ENCODE assay signal across 9 mouse cellular contexts in the genomic region with DNA sequence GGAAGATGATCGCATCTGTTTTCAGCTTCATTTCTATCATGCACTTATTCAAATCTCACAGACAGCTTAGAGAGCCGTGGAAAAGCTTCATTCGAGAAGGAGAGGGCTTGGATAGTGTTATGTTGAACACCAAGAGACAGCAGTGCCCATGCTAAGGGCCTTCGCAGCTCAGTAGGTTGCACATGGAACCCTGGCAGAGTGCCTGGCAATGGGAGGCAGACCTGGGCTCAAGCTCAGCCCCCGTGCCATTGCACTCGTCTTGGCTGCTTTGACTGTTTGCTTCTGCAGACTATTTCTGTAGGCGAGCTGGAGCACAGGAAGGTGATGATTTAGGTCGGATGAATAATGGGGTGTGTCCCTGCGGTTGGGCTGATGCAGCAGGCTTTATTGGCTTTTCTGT. TPM values are rescaled to one million over a fixed set of nuclear protein-coding genes. Genes with fewer than 3 reads are reported as not detected.
DNase-seq lines count a peak whose midpoint lies in the region; ATAC-seq and TF ChIP-seq lines count a peak whose summit lies in the region.
"Had no signal": no experiment of that assay in that cellular context is flagged by ENCODE, and none has a peak within 500 bp of the region (broad histone marks: within the 10 kb centered on the region; RNA-seq: fewer than 3 reads in every experiment).

No protein-coding gene starts in this region.

- no peak overlapping the region for H3K27ac ChIP-seq in heart, embryonic 12.5 days (ENCODE audit: poor library complexity, severe bottlenecking)
- H3K27ac ChIP-seq: kidney, postnatal 0 days had no signal

- TF ChIP-seq POLR2A in myocyte (IDR thresholded peaks at IDR 0.05; ENCODE audit: insufficient read length, low read depth): no peak

- intact Hi-C loops in heart, postnatal 10 days (cut with DNase I): no loop called here

- no peak overlapping the region for H3K4me3 ChIP-seq in heart, embryonic 12.5 days
- H3K4me3 ChIP-seq in myocyte: no peak overlapping the region

- H3K9ac ChIP-seq in heart, embryonic 12.5 days: no peak overlapping the region

- no peak overlapping the region for H3K4me2 ChIP-seq in heart, embryonic 12.5 days
- H3K4me2 ChIP-seq in myocyte (ENCODE audit: low read depth): peak overlapping the region; percentile 58

- ATAC-seq in heart, embryonic 12.5 days (ENCODE audit: insufficient number of reproducible peaks, low FRiP score): no peak

- H3K9me3 ChIP-seq in heart, embryonic 12.5 days (replicated peaks): no peaks in the 10 kb centered on the region

- H3K79me2 ChIP-seq in myocyte (ENCODE audit: control insufficient read depth, insufficient read depth): peaks cover 28% of the 10 kb centered on the region

- H3K36me3 ChIP-seq in heart, embryonic 12.5 days: peaks cover 18% of the 10 kb centered on the region
- H3K36me3 ChIP-seq in myocyte (ENCODE audit: control insufficient read depth, insufficient read depth): peaks cover 11% of the 10 kb centered on the region

- no peak overlapping the region for H3ac ChIP-seq in myocyte (ENCODE audit: control insufficient read depth, insufficient read length)

- 73% methylated on average over 9 of the region's 9 CpGs for WGBS in heart, embryonic 12.5 days

- H3K27me3 ChIP-seq in heart, embryonic 12.5 days (replicated peaks): no peaks in the 10 kb centered on the region
- no peaks in the 10 kb centered on the region for H3K27me3 ChIP-seq in myocyte (ENCODE audit: control insufficient read depth, insufficient read depth, insufficient read length)

- peaks cover 11% of the 10 kb centered on the region; the same call in 1 of the 2 replicates for H3K4me1 ChIP-seq in heart, embryonic 12.5 days (replicated peaks)

- peak; percentile 42 to 48 for DNase-seq in heart, postnatal 10 days
- DNase-seq in MN1 (ENCODE audit: low spot score): peak; percentile 63
- peak; percentile 87 to 88 for DNase-seq in cerebellum, postnatal 14 days
- peak; percentile 50 to 71 for DNase-seq in kidney, adult 8-10 months
- no peak for DNase-seq in adrenal gland, postnatal 4 days (ENCODE audit: low spot score in 2 of 2)
- DNase-seq in spleen, adult 18-20 months: no peak

TF ChIP-seq in myocyte, 11 proteins besides CTCF, POLR2A, EP300 and RAD21:
- TF ChIP-seq MAX (IDR thresholded peaks at IDR 0.05; ENCODE audit: low read depth) (no peak), MYOD1 (IDR thresholded peaks at IDR 0.05; ENCODE audit: control insufficient read depth in 1 of 3, insufficient read length in 2 of 3, low read depth in 2 of 3) (peak in 1 of 3 experiments; percentile 1), POLR2AphosphoS2 (IDR thresholded peaks at IDR 0.05; ENCODE audit: insufficient read length, low read depth) (no peak), SRF (IDR thresholded peaks at IDR 0.05; ENCODE audit: control insufficient read depth, insufficient read length, low read depth) (no peak), MYOG (IDR thresholded peaks at IDR 0.05; ENCODE audit: control insufficient read depth in 1 of 3, insufficient read depth in 1 of 3, insufficient read length in 2 of 3, low read depth in 2 of 3) (no peak)
TF ChIP-seq in myocyte: peak in this region for 1.

RNA-seq across cellular contexts. Expression of a gene that starts 14.4 kb away (rescaled TPM):
- 10 to 100 TPM; 19.7 to 24.7 TPM for total RNA-seq in heart, postnatal 10 days (2021)
- 13.6 and 14.2 TPM in 2 replicates for polyA plus RNA-seq in heart, embryonic 12.5 days (2016; fragmentation: Nextera tagmentation; extraction: Ambion mirVana)
- polyA plus RNA-seq in myocyte (2012; fragmentation: generic; extraction: Trizol): 6.9 TPM
- 10 to 100 TPM; 28.3 to 29.0 TPM for total RNA-seq in adrenal gland, postnatal 4 days (2021)

RNA-seq across cellular contexts. Expression of a gene that starts 40.6 kb away (rescaled TPM):
- total RNA-seq in heart, postnatal 10 days (2021): 10 to 100 TPM; 14.7 to 16.4 TPM
- 51.1 and 52.9 TPM in 2 replicates for polyA plus RNA-seq in heart, embryonic 12.5 days (2016; fragmentation: Nextera tagmentation; extraction: Ambion mirVana)
- 35.2 TPM for polyA plus RNA-seq in myocyte (2012; fragmentation: generic; extraction: Trizol)
- total RNA-seq in adrenal gland, postnatal 4 days (2021): 10 to 100 TPM; 32.8 to 50.6 TPM

RNA-seq across cellular contexts. Expression of a gene that starts 45.4 kb away (rescaled TPM):
- total RNA-seq in heart, postnatal 10 days (2021): 10 to 100 TPM; 20.4 to 24.9 TPM
- polyA plus RNA-seq in heart, embryonic 12.5 days (2016; fragmentation: Nextera tagmentation; extraction: Ambion mirVana): 34.2 and 37.8 TPM in 2 replicates
- 27.3 TPM for polyA plus RNA-seq in myocyte (2012; fragmentation: generic; extraction: Trizol)
- 10 to 100 TPM; 33.6 to 39.9 TPM for total RNA-seq in adrenal gland, postnatal 4 days (2021)

Comparison
In these comparisons a context has a peak if more than half of its experiments do, and no peak if none do; other contexts are left out.
1. DNase-seq: peak in heart, postnatal 10 days (2 of 2), MN1 (single experiment), cerebellum, postnatal 14 days (2 of 2) and kidney, adult 8-10 months (2 of 2); none in adrenal gland, postnatal 4 days (0 of 2) and spleen, adult 18-20 months (0 of 2).